Mouse (Mus musculus) midbrain, postnatal 0 days (tissue): Measurements from ENCODE around the gene Mettl14. TPM values are rescaled to one million over a fixed set of nuclear protein-coding genes. Genes with fewer than 3 reads are reported as not detected.
A peak's percentile ranks its signal among the peaks of the same experiment; 100 is the strongest.

ENCODE experiments used
- ATAC-seq: fragments of 200-750 bp; cut with Nextera tagmentation; 2 replicates; pipeline ENCODE4 v1.8.0; 2017; ENCODE audit warnings: moderate number of reproducible peaks, mild to moderate bottlenecking, moderate TSS enrichment, moderate library complexity; ENCODE audit not compliant: low FRiP score
- DNase-seq: peaks from one replicate; pipeline ENCODE4 v3.0.0-alpha.2; 2015; ENCODE audit warnings: low spot score
- H3K27ac ChIP-seq: fragments of 300-500 bp; sonication (generic); 2 replicates; pipeline ENCODE4 v1.5.1; 2014; ENCODE audit warnings: low read depth, mild to moderate bottlenecking, low read length, mixed read lengths
- H3K27me3 ChIP-seq: fragments of 300-500 bp; sonication (generic); 2 replicates; pipeline ENCODE4 v1.6.1; 2014; ENCODE audit warnings: low read length, control low read depth, mixed read lengths; ENCODE audit not compliant: insufficient read depth
- H3K36me3 ChIP-seq: fragments of 300-500 bp; sonication (generic); 2 replicates; pipeline ENCODE4 v1.6.1; 2014; ENCODE audit warnings: low read length, control low read depth, mixed read lengths; ENCODE audit not compliant: insufficient read depth
- H3K4me1 ChIP-seq: fragments of 300-500 bp; sonication (generic); 2 replicates; pipeline ENCODE4 v1.6.1; 2014; ENCODE audit warnings: mild to moderate bottlenecking, control low read depth, antibody characterized with exemption, low read length, mixed read lengths; ENCODE audit not compliant: insufficient read depth
- H3K4me2 ChIP-seq: fragments of 300-500 bp; sonication (generic); 2 replicates; pipeline ENCODE4 v1.6.1; 2014; ENCODE audit warnings: low read depth, mild to moderate bottlenecking, low read length, mixed read lengths; ENCODE audit not compliant: poor library complexity, severe bottlenecking
- H3K4me3 ChIP-seq: fragments of 300-500 bp; sonication (generic); 2 replicates; pipeline ENCODE4 v1.5.1; 2014; ENCODE audit warnings: low read depth, mild to moderate bottlenecking, low read length, moderate library complexity
- H3K9ac ChIP-seq: fragments of 300-500 bp; sonication (generic); replicated peaks from 2 replicates; pipeline ENCODE4 v1.6.1; 2014; ENCODE audit warnings: mild to moderate bottlenecking, low read length, moderate library complexity, mixed read lengths; ENCODE audit not compliant: poor library complexity, severe bottlenecking
- H3K9me3 ChIP-seq: fragments of 300-500 bp; sonication (generic); 2 replicates; pipeline ENCODE4 v1.6.1; 2016; ENCODE audit warnings: low read length, control low read depth
- CTCF ChIP-seq: IDR thresholded peaks from 2 replicates; pipeline ENCODE4 v1.5.1; 2016; ENCODE audit warnings: antibody characterized with exemption, mild to moderate bottlenecking
- WGBS: fragments of 180-500 bp; shearing (Covaris S2); extraction: QIAGEN DNeasy Blood & Tissue Kit; methylation state at CpG from one replicate; pipeline ENCODE4 v1.1.7; 2014; 5-methylcytosine and 5-hydroxymethylcytosine counted together
- polyA plus RNA-seq: library from polyadenylated mRNA; unstranded; fragments of >200 nt; fragmentation: Nextera tagmentation; extraction: Ambion mirVana; gene quantifications from 2 replicates; pipeline ENCODE4 v1.2.1, GENCODE M21; 2015
- total RNA-seq: library from RNA; depleted of rRNA; stranded (reverse); fragments of >200 nt; gene quantifications from 2 replicates; pipeline ENCODE4 v1.2.3, GENCODE M21; 2014

The Mettl14 gene
- total and polyA plus RNA-seq, 2 experiments from 2014 or later: 3.8 to 14.4 TPM

DNA sequence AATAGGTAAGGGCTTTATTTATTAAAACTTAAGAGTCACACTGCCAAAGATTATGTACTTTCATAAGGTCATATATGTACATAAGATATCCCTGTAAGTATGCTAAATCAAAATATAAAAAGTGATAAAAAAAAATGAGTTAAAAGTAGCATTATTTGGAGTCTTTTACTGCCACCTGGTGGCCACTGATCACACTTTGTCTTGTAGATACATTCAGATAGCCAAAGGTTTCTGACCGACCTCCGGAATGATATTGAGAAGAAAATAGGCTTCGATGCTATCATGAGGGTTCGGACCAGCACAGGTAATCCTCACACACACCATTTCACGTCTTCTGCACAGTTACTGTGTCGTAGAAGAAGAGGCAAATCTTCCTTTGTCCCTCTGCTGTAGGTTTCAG is 32.7 kb downstream of the Mettl14 start:
- no peak overlapping the region for H3K27ac ChIP-seq
- TF ChIP-seq CTCF: peak; percentile 81
- H3K9me3 ChIP-seq: no peaks in the 10 kb centered on the region
- H3K4me3 ChIP-seq: no peak overlapping the region
- 60% methylated on average over 6 of the region's 6 CpGs for WGBS
- ATAC-seq: no peak
- DNase-seq: peak; percentile 84
- H3K4me1 ChIP-seq: no peaks in the 10 kb centered on the region
- no peak overlapping the region for H3K9ac ChIP-seq
- no peaks in the 10 kb centered on the region for H3K36me3 ChIP-seq
- H3K4me2 ChIP-seq: no peak overlapping the region
- no peaks in the 10 kb centered on the region for H3K27me3 ChIP-seq

DNA sequence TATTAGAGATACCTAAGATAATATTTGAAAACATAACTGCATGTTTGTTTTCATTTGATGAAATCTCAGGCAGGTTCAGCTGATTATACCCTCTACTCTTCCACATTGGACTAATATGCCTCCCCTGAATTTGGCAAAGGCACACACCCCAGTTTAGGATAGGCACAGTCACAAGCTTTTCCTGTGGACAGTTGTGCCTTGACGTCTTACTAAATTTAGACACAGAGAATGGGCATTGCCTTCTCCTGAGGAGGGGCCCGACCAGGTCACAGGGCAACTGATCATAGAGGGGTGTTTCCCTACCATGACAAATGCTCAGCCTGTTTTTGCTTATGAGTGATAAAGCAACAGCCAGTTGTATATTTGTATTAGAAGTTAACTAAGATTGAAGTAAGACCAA is 34.4 kb downstream of the Mettl14 start:
- no peaks in the 10 kb centered on the region for H3K36me3 ChIP-seq
- 81% methylated on average over 2 of the region's 2 CpGs for WGBS
- no peaks in the 10 kb centered on the region for H3K9me3 ChIP-seq
- DNase-seq: no peak
- H3K4me3 ChIP-seq: no peak overlapping the region
- ATAC-seq: no peak
- no peak for TF ChIP-seq CTCF
- H3K4me1 ChIP-seq: no peaks in the 10 kb centered on the region
- H3K27me3 ChIP-seq: no peaks in the 10 kb centered on the region
- H3K4me2 ChIP-seq: no peak overlapping the region
- H3K27ac ChIP-seq: no peak overlapping the region
- no peak overlapping the region for H3K9ac ChIP-seq

GRCm38 (mm10) chr3:123350602-123351001 is 35.3 kb downstream of the Mettl14 start:
- DNase-seq (no peak), ATAC-seq (no peak)
- no peak for TF ChIP-seq CTCF
- Histone ChIP-seq H3K4me2 (no peak overlapping the region), H3K9ac (no peak overlapping the region), H3K4me1 (no peaks in the 10 kb centered on the region), H3K27me3 (no peaks in the 10 kb centered on the region), H3K27ac (no peak overlapping the region), H3K9me3 (no peaks in the 10 kb centered on the region), H3K36me3 (no peaks in the 10 kb centered on the region), H3K4me3 (no peak overlapping the region)
- WGBS: 89% methylated on average over 8 of the region's 8 CpGs

GRCm38 (mm10) chr3:123348080-123348802 is 37.7 kb downstream of the Mettl14 start:
- no peak for DNase-seq
- no peak for TF ChIP-seq CTCF

GRCm38 (mm10) chr3:123343690-123344089 is 42.2 kb downstream of the Mettl14 start:
- Histone ChIP-seq H3K4me3 (no peak overlapping the region), H3K4me2 (no peak overlapping the region), H3K9me3 (no peaks in the 10 kb centered on the region), H3K9ac (no peak overlapping the region), H3K4me1 (no peaks in the 10 kb centered on the region), H3K27ac (no peak overlapping the region), H3K36me3 (no peaks in the 10 kb centered on the region), H3K27me3 (no peaks in the 10 kb centered on the region)
- ATAC-seq (no peak), DNase-seq (no peak)
- WGBS: 81% methylated on average over 6 of the region's 6 CpGs
- TF ChIP-seq CTCF: no peak

More at GRCm38 (mm10) chr3:123348080-123348802, 37.7 kb downstream of the Mettl14 start:
- H3K4me3 ChIP-seq: no peak overlapping the region
- H3K27me3 ChIP-seq: no peaks in the 10 kb centered on the region
- no peak overlapping the region for H3K27ac ChIP-seq
- 93% methylated on average over 12 of the region's 12 CpGs for WGBS
- H3K4me1 ChIP-seq: no peaks in the 10 kb centered on the region
- no peak overlapping the region for H3K4me2 ChIP-seq
- no peaks in the 10 kb centered on the region for H3K9me3 ChIP-seq
- no peak overlapping the region for H3K9ac ChIP-seq
- ATAC-seq: no peak
- no peaks in the 10 kb centered on the region for H3K36me3 ChIP-seq

DNA sequence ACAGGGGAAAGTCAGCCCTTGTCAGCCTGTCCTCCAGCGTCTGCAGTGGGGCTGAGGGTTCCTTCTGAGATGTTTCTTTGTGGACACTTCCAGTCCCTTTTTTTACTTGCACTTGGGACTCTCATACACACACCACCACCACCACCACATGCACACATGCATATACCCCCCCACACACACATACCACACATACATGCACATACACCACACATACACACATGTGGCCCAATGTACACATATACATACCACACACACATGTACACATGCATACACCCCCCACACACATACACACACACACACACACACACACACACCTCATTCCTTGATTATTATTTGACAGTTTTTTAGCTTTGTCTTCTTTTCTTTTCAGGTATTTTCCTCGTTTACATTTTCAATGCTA is 44.9 kb downstream of the Mettl14 start:
- ATAC-seq: no peak

More for the DNA sequence above, 44.9 kb downstream of the Mettl14 start:
- 89% methylated on average over 2 of the region's 2 CpGs for WGBS
- Histone ChIP-seq H3K9me3 (no peaks in the 10 kb centered on the region), H3K9ac (no peak overlapping the region), H3K27ac (no peak overlapping the region), H3K4me1 (no peaks in the 10 kb centered on the region), H3K4me2 (no peak overlapping the region), H3K36me3 (no peaks in the 10 kb centered on the region), H3K4me3 (no peak overlapping the region), H3K27me3 (no peaks in the 10 kb centered on the region)
- TF ChIP-seq CTCF: no peak
- no peak for DNase-seq
